In genomic region chr11:20464564-20464963, GRCm38 (mm10) we compare ENCODE assay signal across 17 mouse cellular contexts.
A peak's percentile ranks its signal among the peaks of the same experiment; 100 is the strongest.
DNase-seq lines count a peak whose midpoint lies in the region; ATAC-seq and TF ChIP-seq lines count a peak whose summit lies in the region.
"Had no signal": no experiment of that assay in that cellular context is flagged by ENCODE, and none has a peak within 500 bp of the region (broad histone marks: within the 10 kb centered on the region; RNA-seq: fewer than 3 reads in every experiment).

No protein-coding gene starts in this region.

- H3K9me3 ChIP-seq in liver, embryonic 11.5 days (ENCODE audit: control insufficient read depth, low read length), result no peaks in the 10 kb centered on the region
- H3K9me3 ChIP-seq: hindbrain, embryonic 13.5 days; intestine, embryonic 15.5 days; limb, embryonic 12.5 days; midbrain, embryonic 13.5 days had no signal

- TF ChIP-seq CTCF in small intestine, adult 2 months (IDR thresholded peaks at IDR 0.05; ENCODE audit: extremely low read depth, insufficient read length, insufficient replicate concordance, low read depth, low read length), result no peak
- TF ChIP-seq CTCF in cerebellum, adult 2 months (IDR thresholded peaks at IDR 0.05; ENCODE audit: borderline replicate concordance, insufficient read depth, low read depth, low read length), result no peak

- DNase-seq in liver, result peak; percentile 18
- no peak for DNase-seq in liver, embryonic 11.5 days (ENCODE audit: low spot score)
- DNase-seq in urinary bladder, postnatal 14 days (ENCODE audit: low spot score), result no peak
- no peak for DNase-seq in frontal cortex, postnatal 36 days (ENCODE audit: low spot score in 2 of 2)
- no peak for DNase-seq in cerebellum, adult 2 months
- DNase-seq: cerebellum, postnatal 14 days; kidney, postnatal 14 days; right cerebral cortex, postnatal 4 days; thymus, postnatal 25 days had no signal

- no peak for ATAC-seq in liver, embryonic 11.5 days (replicated peaks; ENCODE audit: low FRiP score)
- ATAC-seq in common myeloid progenitor, adult 5-6 weeks (replicated peaks; ENCODE audit: low read depth, poor library complexity, severe bottlenecking), result peak; percentile 75
- ATAC-seq: forebrain, embryonic 16.5 days; intestine, embryonic 15.5 days; midbrain, embryonic 13.5 days had no signal

- H3K4me2 ChIP-seq in liver, embryonic 11.5 days, result no peak overlapping the region
- H3K4me2 ChIP-seq: hindbrain, embryonic 13.5 days; intestine, embryonic 15.5 days; limb, embryonic 12.5 days; midbrain, embryonic 13.5 days had no signal

- no peak overlapping the region for H3K4me3 ChIP-seq in liver, embryonic 11.5 days (ENCODE audit: low read depth, low read length)
- H3K4me3 ChIP-seq in small intestine, adult 2 months (ENCODE audit: low read depth, low read length), result no peak overlapping the region
- no peak overlapping the region for H3K4me3 ChIP-seq in cerebellum, adult 2 months (replicated peaks; ENCODE audit: insufficient read depth, low read depth, low read length)
- H3K4me3 ChIP-seq: hindbrain, embryonic 13.5 days; intestine, embryonic 15.5 days; limb, embryonic 12.5 days; midbrain, embryonic 13.5 days had no signal

- no peaks in the 10 kb centered on the region for H3K36me3 ChIP-seq in liver, embryonic 11.5 days (ENCODE audit: control insufficient read depth, insufficient read depth, low read length)
- no peaks in the 10 kb centered on the region for H3K36me3 ChIP-seq in small intestine, adult 2 months (ENCODE audit: control insufficient read depth, insufficient read depth, low read length)
- H3K36me3 ChIP-seq: hindbrain, embryonic 13.5 days; intestine, embryonic 15.5 days; limb, embryonic 12.5 days; midbrain, embryonic 13.5 days had no signal

- H3K27me3 ChIP-seq in liver, embryonic 11.5 days (replicated peaks; ENCODE audit: control insufficient read depth, insufficient read depth, low read length), result no peaks in the 10 kb centered on the region
- H3K27me3 ChIP-seq in small intestine, adult 2 months (ENCODE audit: control insufficient read depth, insufficient read depth, low read length), result no peaks in the 10 kb centered on the region
- no peaks in the 10 kb centered on the region for H3K27me3 ChIP-seq in cerebellum, adult 2 months (ENCODE audit: control insufficient read depth, insufficient read depth, low read length)
- H3K27me3 ChIP-seq: hindbrain, embryonic 13.5 days; intestine, embryonic 15.5 days; limb, embryonic 12.5 days; midbrain, embryonic 13.5 days had no signal

- no peak overlapping the region for H3K9ac ChIP-seq in liver, embryonic 11.5 days (ENCODE audit: low read depth, low read length)
- H3K9ac ChIP-seq: hindbrain, embryonic 13.5 days; intestine, embryonic 15.5 days; limb, embryonic 12.5 days; midbrain, embryonic 13.5 days had no signal

- TF ChIP-seq POLR2A in small intestine, adult 2 months (IDR thresholded peaks at IDR 0.05; ENCODE audit: low read depth, low read length), result no peak
- TF ChIP-seq POLR2A in cerebellum, adult 2 months (IDR thresholded peaks at IDR 0.05; ENCODE audit: borderline replicate concordance, insufficient read depth, low read length), result no peak

- peaks cover 6% of the 10 kb centered on the region; the same call in 1 of the 2 replicates for H3K4me1 ChIP-seq in liver, embryonic 11.5 days (replicated peaks; ENCODE audit: control insufficient read depth, insufficient read depth, low read length)
- peaks cover 32% of the 10 kb centered on the region for H3K4me1 ChIP-seq in small intestine, adult 2 months (ENCODE audit: control insufficient read depth, insufficient read depth, insufficient read length, low read length)
- no peaks in the 10 kb centered on the region for H3K4me1 ChIP-seq in cerebellum, adult 2 months (ENCODE audit: control insufficient read depth, insufficient read depth, low read length)
- H3K4me1 ChIP-seq: hindbrain, embryonic 13.5 days had no signal

- 64% methylated on average over 8 of the region's 8 CpGs for WGBS in liver, embryonic 11.5 days
- WGBS in small intestine, adult 2 months, result 82% methylated on average over 8 of the region's 8 CpGs
- WGBS in cerebellum, adult 2 months, result 85% methylated on average over 8 of the region's 8 CpGs

- H3K27ac ChIP-seq in liver, embryonic 11.5 days (ENCODE audit: low read depth, low read length), result no peak overlapping the region
- 0 out of 2 replicates have a peak overlapping the region, but pooled peaks have one; percentile 29 for H3K27ac ChIP-seq in small intestine, adult 2 months (ENCODE audit: insufficient read depth, low read depth, low read length)
- no peak overlapping the region for H3K27ac ChIP-seq in cerebellum, adult 2 months (ENCODE audit: insufficient read depth, low read length)
- H3K27ac ChIP-seq: hindbrain, embryonic 13.5 days; intestine, embryonic 15.5 days; limb, embryonic 12.5 days; macrophage; midbrain, embryonic 13.5 days had no signal
